Mouse (Mus musculus) adrenal gland, adult 2 months (tissue): Measurements from ENCODE around the gene Slc26a1. TPM values are rescaled to one million over a fixed set of nuclear protein-coding genes. Genes with fewer than 3 reads are reported as not detected.

Experiments used
- DNase-seq: peaks from one replicate; pipeline ENCODE4 v3.0.0; 2021
- polyA plus RNA-seq: library from polyadenylated mRNA; depleted of rRNA; stranded (reverse); fragments of >200 nt; gene quantifications from 2 replicates; pipeline ENCODE4 v1.2.3, GENCODE M21; 2012; rRNA removed
- total RNA-seq, 2 experiments: library from RNA; stranded (reverse); gene quantifications; 2 replicates each; pipeline ENCODE4 v1.2.3; 2021

Slc26a1 gene
- total and polyA plus RNA-seq, 3 experiments = 0.21 to 0.85 (median 0.81) TPM

GRCm38 (mm10) chr5:108621870-108622269 is 53.5 kb downstream of the Slc26a1 start:
- no peak for DNase-seq

Other genes starting within 250 kb of the Slc26a1 start
- gene Atp5k, start 241.1 kb downstream of the Slc26a1 start, total RNA-seq = 100 to 1,000 TPM; 370 to 504 TPM
- gene Atp5k, start 241.1 kb downstream of the Slc26a1 start, polyA plus RNA-seq = 22.4 and 22.9 TPM in 2 replicates
- gene Mfsd7a, start 226.7 kb downstream of the Slc26a1 start, total RNA-seq = 1 to 10 TPM; 1.0 TPM
- 3.0 TPM in 2 replicates for gene Mfsd7a, start 226.7 kb downstream of the Slc26a1 start, polyA plus RNA-seq
- gene Pcgf3, start 214.3 kb downstream of the Slc26a1 start, total RNA-seq = 10 to 100 TPM; 31.8 to 50.9 TPM
- gene Pcgf3, start 214.3 kb downstream of the Slc26a1 start, polyA plus RNA-seq = 5.2 and 8.4 TPM in 2 replicates
- 1 to 10 TPM; 2.0 to 3.7 TPM for gene Cplx1, start 125.5 kb downstream of the Slc26a1 start, total RNA-seq
- 0.83 and 1.6 TPM in 2 replicates for gene Cplx1, start 125.5 kb downstream of the Slc26a1 start, polyA plus RNA-seq
- 10 to 100 TPM; 86.4 to 87.1 TPM for gene Gak, start 45.8 kb downstream of the Slc26a1 start, total RNA-seq
- gene Gak, start 45.8 kb downstream of the Slc26a1 start, polyA plus RNA-seq = 72.8 and 87.2 TPM in 2 replicates
- gene Tmem175, start 45.8 kb downstream of the Slc26a1 start, total RNA-seq = 10 to 100 TPM; 25.7 to 28.5 TPM
- gene Tmem175, start 45.8 kb downstream of the Slc26a1 start, polyA plus RNA-seq = 50.2 and 61.8 TPM in 2 replicates
- 10 to 100 TPM; 15.5 to 16.3 TPM for gene Idua, start 15.2 kb downstream of the Slc26a1 start, total RNA-seq
- 41.7 and 42.6 TPM in 2 replicates for gene Idua, start 15.2 kb downstream of the Slc26a1 start, polyA plus RNA-seq
- 10 to 100 TPM; 13.6 to 20.7 TPM for gene Dgkq, start 5.9 kb downstream of the Slc26a1 start, total RNA-seq
- gene Dgkq, start 5.9 kb downstream of the Slc26a1 start, polyA plus RNA-seq = 20.8 and 22.0 TPM in 2 replicates
- gene Fgfrl1, start 16.8 kb upstream of the Slc26a1 start, total RNA-seq = 10 to 100 TPM; 21.5 to 48.5 TPM
- 72.1 and 103 TPM in 2 replicates for gene Fgfrl1, start 16.8 kb upstream of the Slc26a1 start, polyA plus RNA-seq
- gene Rnf212, start 99.4 kb upstream of the Slc26a1 start, total RNA-seq = not detected
- gene Rnf212, start 99.4 kb upstream of the Slc26a1 start, polyA plus RNA-seq = not detected in 2 replicates
- not detected for gene Tmed11, start 119.8 kb upstream of the Slc26a1 start, total RNA-seq
- not detected in 2 replicates for gene Tmed11, start 119.8 kb upstream of the Slc26a1 start, polyA plus RNA-seq
- not detected for gene Vmn2r8, start 133.3 kb upstream of the Slc26a1 start, total RNA-seq
- not detected in 2 replicates for gene Vmn2r8, start 133.3 kb upstream of the Slc26a1 start, polyA plus RNA-seq
- gene Vmn2r9, start 177.0 kb upstream of the Slc26a1 start, total RNA-seq = not detected
- not detected in 2 replicates for gene Vmn2r9, start 177.0 kb upstream of the Slc26a1 start, polyA plus RNA-seq